Mouse (Mus musculus) spleen, embryonic (tissue): ENCODE results near the gene Usp34.
"Not testable (repeated sequence)": the region's sequence is repeated elsewhere in the genome, so short reads cannot be mapped to it uniquely, and the experiment has no call there.

ENCODE experiments used
- CTCF ChIA-PET: fragments of 350-600 bp; sonication (Branson Sonifier 250); formaldehyde crosslinking; loops from one replicate; lab custom pipeline; 2022; lab: Charles Lee

Gene Usp34

GRCm38 (mm10) chr11:23357226-23357625 is 50.5 kb downstream of the Usp34 start:
- CTCF ChIA-PET = interaction anchor here (0.6 kb wide), 1 partner anchor 1808 kb away, joined by 7 read pairs; no protein-coding TSS in a partner anchor

GRCm38 (mm10) chr11:23359687-23360235 is 53.1 kb downstream of the Usp34 start:
- CTCF ChIA-PET = not testable (repeated sequence)

- CTCF ChIA-PET = no interaction called here
Measured at GRCm38 (mm10) chr11:23362305-23362704, 55.6 kb downstream of the Usp34 start.

- CTCF ChIA-PET = no interaction called here
Measured at GRCm38 (mm10) chr11:23364348-23364747, 57.7 kb downstream of the Usp34 start.

GRCm38 (mm10) chr11:23372032-23372431 is 65.3 kb downstream of the Usp34 start:
- CTCF ChIA-PET = no interaction called here

GRCm38 (mm10) chr11:23372490-23372889 is 65.8 kb downstream of the Usp34 start:
- CTCF ChIA-PET = no interaction called here

GRCm38 (mm10) chr11:23380055-23380454 is 73.4 kb downstream of the Usp34 start:
- CTCF ChIA-PET = no interaction called here

GRCm38 (mm10) chr11:23380595-23380994 is 73.9 kb downstream of the Usp34 start:
- CTCF ChIA-PET = no interaction called here

GRCm38 (mm10) chr11:23382787-23383186 is 76.1 kb downstream of the Usp34 start:
- CTCF ChIA-PET = no interaction called here

GRCm38 (mm10) chr11:23389649-23390048 is 83.0 kb downstream of the Usp34 start:
- CTCF ChIA-PET = no interaction called here

GRCm38 (mm10) chr11:23392567-23392966 is 85.9 kb downstream of the Usp34 start:
- CTCF ChIA-PET = no interaction called here

GRCm38 (mm10) chr11:23396608-23397007 is 89.9 kb downstream of the Usp34 start:
- CTCF ChIA-PET = no interaction called here

- CTCF ChIA-PET = no interaction called here
Measured at GRCm38 (mm10) chr11:23400978-23401776, 94.5 kb downstream of the Usp34 start.

- CTCF ChIA-PET = no interaction called here
Measured at GRCm38 (mm10) chr11:23428301-23428700, 121.6 kb downstream of the Usp34 start.

- CTCF ChIA-PET = no interaction called here
Measured at GRCm38 (mm10) chr11:23430013-23430412, 123.3 kb downstream of the Usp34 start.

GRCm38 (mm10) chr11:23436076-23436475 is 129.4 kb downstream of the Usp34 start:
- CTCF ChIA-PET = no interaction called here

- CTCF ChIA-PET = not testable (repeated sequence)
Measured at GRCm38 (mm10) chr11:23465862-23466261, 159.2 kb downstream of the Usp34 start.

- CTCF ChIA-PET = no interaction called here
Measured at GRCm38 (mm10) chr11:23489955-23490354, 183.3 kb downstream of the Usp34 start.

GRCm38 (mm10) chr11:23492048-23492790 is 185.5 kb downstream of the Usp34 start:
- CTCF ChIA-PET = no interaction called here

- CTCF ChIA-PET = no interaction called here
Measured at GRCm38 (mm10) chr11:23495231-23495630, 188.5 kb downstream of the Usp34 start.

- CTCF ChIA-PET = no interaction called here
Measured at GRCm38 (mm10) chr11:23496661-23497060, 190.0 kb downstream of the Usp34 start.

- CTCF ChIA-PET = no interaction called here
Measured at GRCm38 (mm10) chr11:23497335-23497717, 190.6 kb downstream of the Usp34 start.
